In genomic region chr6:140500829-140501228, GRCm38 (mm10) we compare ENCODE assay signal across 6 mouse cellular contexts.
DNase-seq lines count a peak whose midpoint lies in the region; ATAC-seq and TF ChIP-seq lines count a peak whose summit lies in the region.
"Not testable (repeated sequence)": the region's sequence is repeated elsewhere in the genome, so short reads cannot be mapped to it uniquely, and the experiment has no call there.

No protein-coding gene starts in this region.

- ATAC-seq in hindbrain, postnatal 0 days; liver, postnatal 0 days; midbrain, postnatal 0 days (ENCODE audit: low FRiP score): not testable (repeated sequence)

- peak; percentile 8; the same call in 1 of the 2 replicates for TF ChIP-seq CTCF in E14TG2a.4 (conservative IDR thresholded peaks at IDR 0.05; ENCODE audit: low read length)
- peak; percentile 28; the same call in 1 of the 2 replicates for TF ChIP-seq CTCF in hindbrain, postnatal 0 days (IDR thresholded peaks at IDR 0.05; ENCODE audit: low read depth)
- peak; percentile 74 for TF ChIP-seq CTCF in layer of hippocampus, adult 2 months (conservative IDR thresholded peaks at IDR 0.05)
- peak; percentile 13; the same call in 1 of the 2 replicates for TF ChIP-seq CTCF in liver, postnatal 0 days (IDR thresholded peaks at IDR 0.05; ENCODE audit: low read depth)
- peak; percentile 33 for TF ChIP-seq CTCF in midbrain, postnatal 0 days (IDR thresholded peaks at IDR 0.05)

- not testable (repeated sequence) for H3K27ac ChIP-seq in hindbrain, postnatal 0 days; layer of hippocampus, adult 2 months; liver, postnatal 0 days (ENCODE audit: low read depth); midbrain, postnatal 0 days (ENCODE audit: low read depth, low read length)

- H3K4me3 ChIP-seq in E14TG2a.4 (replicated peaks; ENCODE audit: low read length); hindbrain, postnatal 0 days (ENCODE audit: low read length); layer of hippocampus, adult 2 months; liver, postnatal 0 days (ENCODE audit: low read depth, low read length); midbrain, postnatal 0 days (ENCODE audit: low read depth, low read length): not testable (repeated sequence)

- not testable (repeated sequence) for H3K9me3 ChIP-seq in E14TG2a.4 (ENCODE audit: low read length); hindbrain, postnatal 0 days (ENCODE audit: low read length); liver, postnatal 0 days (ENCODE audit: low read length); midbrain, postnatal 0 days (ENCODE audit: low read length)

- not testable (repeated sequence) for H3K4me2 ChIP-seq in hindbrain, postnatal 0 days (ENCODE audit: low read depth, low read length); liver, postnatal 0 days (ENCODE audit: low read depth, low read length); midbrain, postnatal 0 days (ENCODE audit: low read depth, low read length, poor library complexity, severe bottlenecking)

- H3K4me1 ChIP-seq in E14TG2a.4 (replicated peaks; ENCODE audit: low read depth, low read length), result peaks cover 26% of the 10 kb centered on the region
- not testable (repeated sequence) for H3K4me1 ChIP-seq in hindbrain, postnatal 0 days (ENCODE audit: insufficient read depth, low read length); liver, postnatal 0 days (ENCODE audit: insufficient read depth); midbrain, postnatal 0 days (ENCODE audit: insufficient read depth, low read length)

- TF ChIP-seq EP300 in liver, postnatal 0 days (IDR thresholded peaks at IDR 0.05; ENCODE audit: low read depth), result not testable (repeated sequence)

- not testable (repeated sequence) for H3K36me3 ChIP-seq in E14TG2a.4 (ENCODE audit: insufficient read depth, low read length); hindbrain, postnatal 0 days (ENCODE audit: insufficient read depth, low read length); liver, postnatal 0 days (replicated peaks; ENCODE audit: insufficient read depth, low read length); midbrain, postnatal 0 days (ENCODE audit: insufficient read depth, low read length)

- WGBS in hindbrain, postnatal 0 days, result 74% methylated on average over 1 of the region's 1 CpGs
- 47% methylated on average over 1 of the region's 1 CpGs for WGBS in liver, postnatal 0 days (ENCODE audit: insufficient replicate concordance)
- WGBS in midbrain, postnatal 0 days, result 75% methylated on average over 1 of the region's 1 CpGs

- peak; percentile 71 for DNase-seq in heart, adult 11 months
- DNase-seq in hindbrain, postnatal 0 days (ENCODE audit: low spot score); layer of hippocampus, adult 2 months (ENCODE audit: low spot score in 2 of 2); liver, postnatal 0 days; midbrain, postnatal 0 days (ENCODE audit: low spot score): not testable (repeated sequence)

- not testable (repeated sequence) for H3K9ac ChIP-seq in hindbrain, postnatal 0 days (replicated peaks; ENCODE audit: low read length); liver, postnatal 0 days (replicated peaks); midbrain, postnatal 0 days (replicated peaks; ENCODE audit: low read length, poor library complexity, severe bottlenecking)

- H3K27me3 ChIP-seq in E14TG2a.4 (ENCODE audit: insufficient read depth, low read length); hindbrain, postnatal 0 days (ENCODE audit: insufficient read depth, low read length); liver, postnatal 0 days (ENCODE audit: insufficient read depth, low read length); midbrain, postnatal 0 days (ENCODE audit: insufficient read depth, low read length): not testable (repeated sequence)

Comparison
In these comparisons a context has a peak if more than half of its experiments do, and no peak if none do; other contexts are left out.
1. CTCF ChIP-seq: peak in every context shown above with its lines; median percentile 74 in layer of hippocampus, adult 2 months; 33 in midbrain, postnatal 0 days; 28 in hindbrain, postnatal 0 days; 13 in liver, postnatal 0 days; 8 in E14TG2a.4.